Mouse (Mus musculus): ENCODE data around the gene Atg7. TPM values are rescaled to one million over a fixed set of nuclear protein-coding genes. Genes with fewer than 3 reads are reported as not detected.
A peak's percentile ranks its signal among the peaks of the same experiment; 100 is the strongest.

Gene Atg7
- total and polyA plus RNA-seq, 3 experiments: 11.1 to 15.7 (median 14.8) TPM

DNA sequence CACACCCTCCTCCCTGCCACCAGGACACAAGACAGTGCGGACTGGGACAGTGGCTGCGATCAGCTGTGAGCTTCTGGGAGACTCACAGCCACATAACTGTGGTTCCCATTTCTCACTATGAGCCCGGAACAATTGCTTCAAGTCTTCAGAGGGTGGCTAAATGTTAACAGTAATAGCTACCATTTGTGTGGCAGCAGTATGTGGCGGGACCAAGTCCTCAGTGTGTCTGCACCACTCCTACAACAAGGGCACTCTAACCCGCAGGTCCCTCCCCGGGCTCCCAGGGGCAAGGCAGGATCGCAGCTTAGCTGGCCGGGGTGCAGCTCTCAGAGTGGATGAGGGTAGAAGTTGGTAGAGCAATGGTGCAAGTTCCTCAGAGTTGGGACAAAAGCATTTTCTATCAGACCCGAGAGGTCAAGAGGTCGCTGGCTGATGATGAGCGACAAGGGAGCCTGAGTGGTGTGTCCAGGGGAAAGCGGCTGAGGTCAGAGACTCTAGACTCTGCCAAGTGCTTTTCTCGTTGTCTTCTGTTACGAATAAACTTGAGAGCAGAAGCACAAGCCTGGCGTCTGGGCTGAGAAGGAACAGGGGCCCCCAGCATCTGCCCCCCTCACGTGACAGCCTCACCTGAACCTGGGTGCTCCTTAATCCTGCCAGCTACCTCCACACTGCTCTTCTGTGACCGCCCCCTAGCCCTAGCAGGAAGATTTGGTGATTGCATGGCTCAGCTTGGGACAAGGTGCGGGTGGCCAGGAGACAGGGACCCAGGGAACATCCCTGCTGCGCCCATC lies 231.4 kb downstream of the Atg7 start:
- dilution Hi-C loops (cut with MboI; ENCODE audit: extremely low pct_ligation_motif_present, extremely low pct_unique_long_range_greater_than_20kb, low sequenced_read_pairs): no loop called here
- H3K4me1 ChIP-seq (ENCODE audit: control insufficient read depth in 1 of 2, insufficient read depth in 2 of 2): peaks cover 34 to 93% of the 10 kb centered on the region in 2 experiments
- in situ Hi-C loops (cut with MboI; ENCODE audit: low pct_ligation_motif_present, low pct_unique_long_range_greater_than_20kb, low sequenced_read_pairs): no loop called here

DNA sequence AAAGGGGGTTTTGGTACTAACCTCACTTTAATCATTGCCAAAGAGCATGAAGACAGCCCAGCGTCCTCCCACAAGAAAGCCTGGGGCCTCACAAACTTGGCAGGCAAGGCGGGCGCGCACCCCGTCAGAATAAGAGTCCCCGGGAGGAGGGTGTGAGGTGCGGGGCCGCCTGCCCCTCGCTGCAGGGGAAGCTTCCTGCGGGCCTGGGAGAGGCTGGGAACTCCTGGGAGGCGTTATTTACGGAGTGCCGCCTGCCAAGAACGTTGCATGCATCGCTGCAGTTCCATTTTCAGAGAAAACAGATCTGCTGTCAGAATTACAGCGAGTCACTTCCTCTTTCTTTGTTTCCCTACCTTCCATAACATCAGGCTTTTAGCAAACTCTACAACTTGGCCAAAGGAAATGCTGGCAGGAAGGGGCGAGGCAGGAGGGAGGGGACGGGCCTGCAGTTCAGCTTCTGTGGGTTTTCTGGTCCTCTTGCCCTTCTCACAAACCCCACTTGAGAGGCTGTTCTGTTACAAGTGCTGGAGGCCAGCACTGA lies 232.2 kb downstream of the Atg7 start:
- Histone ChIP-seq H3K79me2 (replicated peaks; ENCODE audit: control insufficient read depth, extremely low read depth, insufficient read depth, poor library complexity, severe bottlenecking) (peaks cover 44% of the 10 kb centered on the region), H3K9ac (ENCODE audit: insufficient read depth, low read depth) (peak overlapping the region; percentile 67; the same call in 1 of the 2 replicates), H3K27ac (ENCODE audit: insufficient read depth, low read depth) (peak overlapping the region; percentile 97), H3K4me1 (ENCODE audit: control insufficient read depth in 1 of 2, insufficient read depth in 2 of 2) (peaks cover 29 to 90% of the 10 kb centered on the region in 2 experiments), H3K36me3 (replicated peaks in 1 of 2; ENCODE audit: control insufficient read depth in 1 of 2, insufficient read depth in 1 of 2, low read length in 1 of 2) (peaks cover 5 to 75% of the 10 kb centered on the region in 2 experiments), H3K4me3 (replicated peaks in 1 of 3; ENCODE audit: low read depth in 2 of 3, low read length in 2 of 3, poor library complexity in 1 of 3) (peak overlapping the region; percentile 32 to 67 (median 49)), H3K4me2 (ENCODE audit: insufficient read depth, low read depth, poor library complexity, severe bottlenecking) (peak overlapping the region; percentile 92), H3K27me3 (replicated peaks) (no peaks in the 10 kb centered on the region), H3K9me3 (replicated peaks; ENCODE audit: low read length) (peaks cover 3% of the 10 kb centered on the region)
- TF ChIP-seq ETS1 (conservative IDR thresholded peaks at IDR 0.05; ENCODE audit: low read depth, low read length): peak; percentile 91
- no peak for TF ChIP-seq MAFK (IDR thresholded peaks at IDR 0.05; ENCODE audit: insufficient replicate concordance, low read length)
- TF ChIP-seq ZMIZ1 (IDR thresholded peaks at IDR 0.05; ENCODE audit: low read depth, low read length): no peak
- peak; percentile 96 for TF ChIP-seq TBP (conservative IDR thresholded peaks at IDR 0.05; ENCODE audit: low read depth, low read length)
- TF ChIP-seq EP300 (IDR thresholded peaks at IDR 0.05; ENCODE audit: low read length): peak; percentile 70
- no peak for TF ChIP-seq CHD1 (IDR thresholded peaks at IDR 0.05; ENCODE audit: low read depth, low read length)
- TF ChIP-seq MAZ (IDR thresholded peaks at IDR 0.05; ENCODE audit: low read depth, low read length): 0 out of 2 replicates have a peak, but pooled peaks have one; percentile 32
- peak; percentile 98 for TF ChIP-seq UBTF (IDR thresholded peaks at IDR 0.05; ENCODE audit: low read depth, low read length)
- peak; percentile 17; the same call in 1 of the 2 replicates for TF ChIP-seq HCFC1 (IDR thresholded peaks at IDR 0.05; ENCODE audit: low read depth, low read length)
- TF ChIP-seq MEF2A (IDR thresholded peaks at IDR 0.05; ENCODE audit: borderline replicate concordance, low read depth, low read length): peak; percentile 73
- peak; percentile 18 for TF ChIP-seq SMC3 (IDR thresholded peaks at IDR 0.05; ENCODE audit: low read depth, low read length)
- TF ChIP-seq MYC (IDR thresholded peaks at IDR 0.05; ENCODE audit: low read depth, low read length): peak; percentile 70
- TF ChIP-seq SIN3A (IDR thresholded peaks at IDR 0.05; ENCODE audit: low read length): peak; percentile 94
- TF ChIP-seq BHLHE40 (IDR thresholded peaks at IDR 0.05; ENCODE audit: low read depth, low read length): peak; percentile 66
- TF ChIP-seq NELFE (IDR thresholded peaks at IDR 0.05; ENCODE audit: low read depth, low read length): no peak
- peak; percentile 86 for TF ChIP-seq IRF4 (IDR thresholded peaks at IDR 0.05; ENCODE audit: low read depth, low read length)
- TF ChIP-seq MXI1 (IDR thresholded peaks at IDR 0.05; ENCODE audit: low read depth, low read length): 0 out of 2 replicates have a peak, but pooled peaks have one; percentile 76
- TF ChIP-seq ELF1 (IDR thresholded peaks at IDR 0.05; ENCODE audit: low read depth, low read length): peak; percentile 65
- dilution Hi-C loops (cut with MboI; ENCODE audit: extremely low pct_ligation_motif_present, extremely low pct_unique_long_range_greater_than_20kb, low sequenced_read_pairs): no loop called here
- in situ Hi-C loops (cut with MboI; ENCODE audit: low pct_ligation_motif_present, low pct_unique_long_range_greater_than_20kb, low sequenced_read_pairs): no loop called here
- peak; percentile 81 for DNase-seq (ENCODE audit: extremely low read depth)

More for the DNA sequence above, 231.4 kb downstream of the Atg7 start:
- Histone ChIP-seq H3K4me3 (replicated peaks in 1 of 3; ENCODE audit: low read depth in 2 of 3, low read length in 2 of 3, poor library complexity in 1 of 3) (peak overlapping the region; percentile 32 to 67 (median 49)), H3K27ac (ENCODE audit: insufficient read depth, low read depth) (peak overlapping the region; percentile 97), H3K27me3 (replicated peaks) (no peaks in the 10 kb centered on the region), H3K4me2 (ENCODE audit: insufficient read depth, low read depth, poor library complexity, severe bottlenecking) (peak overlapping the region; percentile 92), H3K36me3 (replicated peaks in 1 of 2; ENCODE audit: control insufficient read depth in 1 of 2, insufficient read depth in 1 of 2, low read length in 1 of 2) (peaks cover 5 to 68% of the 10 kb centered on the region in 2 experiments), H3K9me3 (replicated peaks; ENCODE audit: low read length) (peaks cover 3% of the 10 kb centered on the region), H3K9ac (ENCODE audit: insufficient read depth, low read depth) (peak overlapping the region; percentile 67), H3K79me2 (replicated peaks; ENCODE audit: control insufficient read depth, extremely low read depth, insufficient read depth, poor library complexity, severe bottlenecking) (peaks cover 37% of the 10 kb centered on the region)
- no peak for DNase-seq (ENCODE audit: extremely low read depth)
- no peak; the same call in 1 of the 2 replicates for TF ChIP-seq MXI1 (IDR thresholded peaks at IDR 0.05; ENCODE audit: low read depth, low read length)
- TF ChIP-seq BHLHE40 (IDR thresholded peaks at IDR 0.05; ENCODE audit: low read depth, low read length): peak; percentile 81
- no peak for TF ChIP-seq ELF1 (IDR thresholded peaks at IDR 0.05; ENCODE audit: low read depth, low read length)
- TF ChIP-seq UBTF (IDR thresholded peaks at IDR 0.05; ENCODE audit: low read depth, low read length): peak; percentile 46; the same call in 1 of the 2 replicates
- TF ChIP-seq USF1 (IDR thresholded peaks at IDR 0.05; ENCODE audit: low read depth, low read length): peak; percentile 20; the same call in 1 of the 2 replicates
- no peak for TF ChIP-seq CHD1 (IDR thresholded peaks at IDR 0.05; ENCODE audit: low read depth, low read length)
